Mouse (Mus musculus) CH12.LX (cell line): ENCODE results near the gene Cntnap1. TPM values are rescaled to one million over a fixed set of nuclear protein-coding genes. Genes with fewer than 3 reads are reported as not detected.

ENCODE experiments used
- DNase-seq: peaks from one replicate; pipeline ENCODE4 v3.0.0-alpha.2; 2013; ENCODE audit errors: extremely low read depth
- H3K27ac ChIP-seq: 2 replicates; pipeline ENCODE4 v1.5.1; 2012; ENCODE audit warnings: low read depth, mild to moderate bottlenecking, control low read depth, moderate library complexity; ENCODE audit not compliant: insufficient read depth
- H3K27me3 ChIP-seq: replicated peaks from 2 replicates; pipeline ENCODE3; 2012; ENCODE audit warnings: inconsistent platforms
- H3K36me3 ChIP-seq, 2 experiments: replicated peaks in 1 of 2; 2 replicates each; pipeline versions ENCODE3 to v1.6.1; 2012; ENCODE audit warnings: inconsistent platforms in 1 of 2, low read length in 1 of 2, mild to moderate bottlenecking in 1 of 2, mixed read lengths in 1 of 2, moderate library complexity in 1 of 2; ENCODE audit not compliant: control insufficient read depth in 1 of 2, insufficient read depth in 1 of 2
- H3K4me1 ChIP-seq, 2 experiments: 2 replicates each; pipeline ENCODE4 v1.6.1; 2012; ENCODE audit warnings: inconsistent platforms in 1 of 2, moderate library complexity in 1 of 2; ENCODE audit not compliant: insufficient read depth in 2 of 2, control insufficient read depth in 1 of 2
- H3K4me2 ChIP-seq: 2 replicates; pipeline ENCODE4 v1.6.1; 2012; ENCODE audit warnings: low read depth, mild to moderate bottlenecking, control low read depth; ENCODE audit not compliant: poor library complexity, insufficient read depth, severe bottlenecking
- H3K4me3 ChIP-seq, 3 experiments: fragments of 150-350 bp in 1 of 3; sonication (generic) in 1 of 3; replicated peaks in 1 of 3; 2 replicates each; pipeline versions ENCODE3 to v1.5.1; 2011 to 2012; ENCODE audit warnings: low read depth in 2 of 3, low read length in 2 of 3, mild to moderate bottlenecking in 2 of 3, moderate library complexity in 2 of 3, control low read depth in 1 of 3, improper control_type of control experiment in 1 of 3, inconsistent platforms in 1 of 3, mixed read lengths in 1 of 3; ENCODE audit not compliant: poor library complexity in 1 of 3
- H3K79me2 ChIP-seq: replicated peaks from 2 replicates; pipeline ENCODE4 v1.6.1; 2012; ENCODE audit warnings: mild to moderate bottlenecking, moderate library complexity; ENCODE audit not compliant: control insufficient read depth, poor library complexity, insufficient read depth, severe bottlenecking; ENCODE audit errors: extremely low read depth
- H3K9ac ChIP-seq: 2 replicates; pipeline ENCODE4 v1.6.1; 2012; ENCODE audit warnings: low read depth, mild to moderate bottlenecking, control low read depth, moderate library complexity; ENCODE audit not compliant: insufficient read depth
- H3K9me3 ChIP-seq: replicated peaks from 2 replicates; pipeline ENCODE3; 2012; ENCODE audit warnings: low read length, inconsistent platforms, mixed read lengths
- BHLHE40 ChIP-seq: IDR thresholded peaks from 2 replicates; pipeline ENCODE4 v1.6.1; 2011; ENCODE audit warnings: mild to moderate bottlenecking, low read depth, low read length, improper control_type of control experiment
- CHD2 ChIP-seq: IDR thresholded peaks from 2 replicates; pipeline ENCODE4 v1.6.1; 2011; ENCODE audit warnings: low read length, improper control_type of control experiment
- CTCF ChIP-seq, 2 experiments: IDR thresholded peaks in 1 of 2; conservative IDR thresholded peaks in 1 of 2; 2 replicates each; pipeline ENCODE4 v1.5.1; 2011 to 2012; ENCODE audit warnings: low read depth in 2 of 2, low read length in 2 of 2, improper control_type of control experiment in 1 of 2, inconsistent platforms in 1 of 2, mild to moderate bottlenecking in 1 of 2, moderate library complexity in 1 of 2
- ELF1 ChIP-seq: IDR thresholded peaks from 2 replicates; pipeline ENCODE4 v1.6.1; 2014; ENCODE audit warnings: low read depth, mild to moderate bottlenecking, inconsistent platforms, low read length, improper control_type of control experiment
- ETS1 ChIP-seq: conservative IDR thresholded peaks from 2 replicates; pipeline ENCODE4 v1.6.1; 2012; ENCODE audit warnings: low read depth, mild to moderate bottlenecking, inconsistent platforms, low read length, improper control_type of control experiment, moderate library complexity
- HCFC1 ChIP-seq: IDR thresholded peaks from 2 replicates; pipeline ENCODE4 v1.6.1; 2012; ENCODE audit warnings: low read depth, mild to moderate bottlenecking, inconsistent platforms, low read length, improper control_type of control experiment
- IRF4 ChIP-seq: IDR thresholded peaks from 2 replicates; pipeline ENCODE4 v1.6.1; 2014; ENCODE audit warnings: low read depth, mild to moderate bottlenecking, inconsistent platforms, low read length, improper control_type of control experiment
- JUN ChIP-seq: IDR thresholded peaks from 2 replicates; pipeline ENCODE4 v1.6.1; 2011; ENCODE audit warnings: low read depth, mild to moderate bottlenecking, low read length, improper control_type of control experiment, moderate library complexity; ENCODE audit not compliant: insufficient read depth
- JUND ChIP-seq: conservative IDR thresholded peaks from 2 replicates; pipeline ENCODE4 v1.6.1; 2011; ENCODE audit warnings: low read depth, low read length, improper control_type of control experiment
- KAT2A ChIP-seq: IDR thresholded peaks from 2 replicates; pipeline ENCODE4 v1.6.1; 2012; ENCODE audit warnings: low read length, improper control_type of control experiment, inconsistent platforms; ENCODE audit not compliant: insufficient replicate concordance
- MAFK ChIP-seq: IDR thresholded peaks from 2 replicates; pipeline ENCODE4 v1.6.1; 2011; ENCODE audit warnings: low read length, improper control_type of control experiment; ENCODE audit not compliant: insufficient replicate concordance
- MAZ ChIP-seq: IDR thresholded peaks from 2 replicates; pipeline ENCODE4 v1.6.1; 2012; ENCODE audit warnings: low read depth, mild to moderate bottlenecking, inconsistent platforms, low read length, improper control_type of control experiment, moderate library complexity
- MEF2A ChIP-seq: IDR thresholded peaks from 2 replicates; pipeline ENCODE4 v1.6.1; 2014; ENCODE audit warnings: low read depth, mild to moderate bottlenecking, inconsistent platforms, low read length, improper control_type of control experiment, borderline replicate concordance
- MYC ChIP-seq: IDR thresholded peaks from 2 replicates; pipeline ENCODE4 v1.6.1; 2011; ENCODE audit warnings: low read depth, mild to moderate bottlenecking, improper control_type of control experiment, low read length
- NRF1 ChIP-seq: IDR thresholded peaks from 2 replicates; pipeline ENCODE4 v1.6.1; 2014; ENCODE audit warnings: low read depth, mild to moderate bottlenecking, inconsistent platforms, low read length, improper control_type of control experiment, moderate library complexity
- PAX5 ChIP-seq: IDR thresholded peaks from 2 replicates; pipeline ENCODE4 v1.6.1; 2012; ENCODE audit warnings: low read length, inconsistent platforms, mixed read lengths
- POLR2A ChIP-seq: IDR thresholded peaks from 2 replicates; pipeline ENCODE4 v1.6.1; 2011; ENCODE audit warnings: low read depth, mild to moderate bottlenecking, improper control_type of control experiment, low read length
- RAD21 ChIP-seq: IDR thresholded peaks from 2 replicates; pipeline ENCODE4 v1.6.1; 2011; ENCODE audit warnings: low read depth, mild to moderate bottlenecking, low read length, improper control_type of control experiment, moderate library complexity
- RCOR1 ChIP-seq: conservative IDR thresholded peaks from 2 replicates; pipeline ENCODE4 v1.6.1; 2012; ENCODE audit warnings: low read depth, mild to moderate bottlenecking, inconsistent platforms, low read length, improper control_type of control experiment
- SIN3A ChIP-seq: IDR thresholded peaks from 2 replicates; pipeline ENCODE4 v1.6.1; 2012; ENCODE audit warnings: low read length, improper control_type of control experiment, inconsistent platforms
- SMC3 ChIP-seq: IDR thresholded peaks from 2 replicates; pipeline ENCODE4 v1.6.1; 2011; ENCODE audit warnings: low read depth, low read length, improper control_type of control experiment
- TBP ChIP-seq: conservative IDR thresholded peaks from 2 replicates; pipeline ENCODE4 v1.6.1; 2011; ENCODE audit warnings: low read depth, low read length, improper control_type of control experiment
- UBTF ChIP-seq: IDR thresholded peaks from 2 replicates; pipeline ENCODE4 v1.6.1; 2012; ENCODE audit warnings: low read depth, mild to moderate bottlenecking, inconsistent platforms, low read length, improper control_type of control experiment, moderate library complexity
- USF1 ChIP-seq: IDR thresholded peaks from 2 replicates; pipeline ENCODE4 v1.6.1; 2014; ENCODE audit warnings: low read depth, mild to moderate bottlenecking, inconsistent platforms, low read length, improper control_type of control experiment
- USF2 ChIP-seq: conservative IDR thresholded peaks from 2 replicates; pipeline ENCODE4 v1.6.1; 2011; ENCODE audit warnings: low read depth, low read length, improper control_type of control experiment
- dilution Hi-C: fragments of 300-500 bp; cut with MboI; formaldehyde crosslinking; loops from 2 replicates; pipeline ENCODE4 v1.14.3; 2020; ENCODE audit warnings: low sequenced_read_pairs; ENCODE audit not compliant: extremely low pct_unique_long_range_greater_than_20kb, extremely low pct_ligation_motif_present
- in situ Hi-C: fragments of 300-500 bp; cut with MboI; formaldehyde crosslinking; loops from 3 replicates; pipeline ENCODE4 v1.14.3; 2019; ENCODE audit warnings: low sequenced_read_pairs, low pct_ligation_motif_present, low pct_unique_long_range_greater_than_20kb, mixed read lengths
- polyA plus RNA-seq: library from polyadenylated mRNA; unstranded; fragments of >175 nt; gene quantifications from 2 replicates; pipeline ENCODE4 v1.2.1, GENCODE M21; 2012; ENCODE audit warnings: low read depth; ENCODE audit not compliant: insufficient read length
- total RNA-seq, 2 experiments: library from RNA; depleted of rRNA; stranded (reverse); fragments of 300-350 nt in 1 of 2; fragments of >200 nt in 1 of 2; gene quantifications; 2 replicates each; pipeline ENCODE4 v1.2.3; 2012 to 2014

The Cntnap1 gene
- total and polyA plus RNA-seq, 3 experiments: 4.4 to 19.5 (median 15.6) TPM

DNA sequence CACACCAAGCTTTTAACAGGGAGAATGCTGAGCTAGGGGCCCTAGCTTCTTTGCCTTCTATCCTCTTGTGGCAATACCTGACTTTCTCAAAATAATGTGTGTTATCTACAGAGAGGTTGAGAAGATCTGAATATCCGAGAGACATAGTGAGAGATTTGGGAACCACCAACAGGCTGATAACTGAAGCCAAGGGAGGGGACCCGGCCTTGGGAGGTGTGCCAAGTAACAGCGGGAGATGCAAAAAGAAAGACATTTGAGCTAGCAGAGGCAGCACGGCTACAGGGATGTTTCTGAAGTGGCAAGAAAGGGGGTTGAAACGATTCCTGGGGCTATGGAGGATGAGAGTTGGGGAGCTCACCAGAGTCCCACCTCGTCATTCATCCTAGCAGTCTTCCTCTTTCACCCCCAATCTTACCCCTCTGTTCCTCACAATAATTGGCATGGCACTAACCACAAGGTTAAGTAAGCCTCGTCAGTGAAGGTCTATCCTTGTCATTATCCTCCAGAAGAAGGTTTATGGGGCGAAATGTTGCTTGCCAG is 59.1 kb downstream of the Cntnap1 start:
- H3K27ac ChIP-seq: no peak overlapping the region
- DNase-seq: no peak
- H3K4me1 ChIP-seq: peaks cover 6 to 32% of the 10 kb centered on the region in 2 experiments

DNA sequence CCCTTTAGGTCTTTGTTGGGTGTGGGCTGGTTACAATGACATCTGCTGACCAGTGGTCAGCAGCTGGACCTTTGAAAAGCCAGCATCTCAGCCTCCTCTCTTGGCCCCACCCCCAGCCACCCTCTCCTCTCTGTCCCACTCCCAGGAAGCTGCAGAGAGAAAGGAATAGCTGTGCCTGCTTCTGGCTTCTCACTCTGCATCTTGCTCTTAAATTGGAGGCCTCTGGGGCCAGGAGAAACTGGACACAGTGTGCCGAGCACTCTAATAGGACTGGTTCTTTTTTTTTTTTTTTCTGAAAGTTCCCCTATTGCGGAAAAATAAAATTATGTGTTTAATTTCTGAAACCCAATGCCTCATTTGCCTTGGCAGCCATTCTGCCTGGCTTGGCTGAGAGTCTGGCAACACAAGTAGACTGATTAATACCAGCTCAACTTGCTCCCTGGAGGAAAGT is 59.8 kb downstream of the Cntnap1 start:
- dilution Hi-C loops (no loop called here), in situ Hi-C loops (no loop called here)
- H3K36me3 ChIP-seq: no peaks in the 10 kb centered on the region
- no peak overlapping the region for H3K9ac ChIP-seq
- TF ChIP-seq MAFK: no peak
- TF ChIP-seq ELF1: no peak
- DNase-seq: no peak
- peaks cover 2% of the 10 kb centered on the region for H3K9me3 ChIP-seq
- no peak overlapping the region for H3K4me2 ChIP-seq
- H3K27me3 ChIP-seq: peaks cover 30% of the 10 kb centered on the region
- H3K4me3 ChIP-seq: no peak overlapping the region
- H3K27ac ChIP-seq: no peak overlapping the region
- H3K4me1 ChIP-seq: peaks cover 6 to 26% of the 10 kb centered on the region in 2 experiments
- no peaks in the 10 kb centered on the region for H3K79me2 ChIP-seq

More for the DNA sequence above, 59.1 kb downstream of the Cntnap1 start:
- TF ChIP-seq RCOR1 (no peak), RAD21 (no peak), JUND (no peak), SIN3A (no peak), MYC (no peak), PAX5 (no peak), BHLHE40 (no peak), IRF4 (no peak), MEF2A (no peak), POLR2A (no peak), USF1 (no peak), CTCF (conservative IDR thresholded peaks at IDR 0.05 in 1 of 2, IDR thresholded peaks at IDR 0.05 in 1 of 2; ENCODE audit: low read depth in 2 of 2, low read length in 2 of 2) (no peak), MAFK (no peak)
- Histone ChIP-seq H3K9ac (no peak overlapping the region), H3K9me3 (peaks cover 2% of the 10 kb centered on the region), H3K27me3 (peaks cover 30% of the 10 kb centered on the region), H3K4me2 (no peak overlapping the region), H3K4me3 (no peak overlapping the region), H3K79me2 (peaks cover 4% of the 10 kb centered on the region; the same call in 1 of the 2 replicates), H3K36me3 (no peaks in the 10 kb centered on the region)
- in situ Hi-C loops (no loop called here), dilution Hi-C loops (no loop called here)

DNA sequence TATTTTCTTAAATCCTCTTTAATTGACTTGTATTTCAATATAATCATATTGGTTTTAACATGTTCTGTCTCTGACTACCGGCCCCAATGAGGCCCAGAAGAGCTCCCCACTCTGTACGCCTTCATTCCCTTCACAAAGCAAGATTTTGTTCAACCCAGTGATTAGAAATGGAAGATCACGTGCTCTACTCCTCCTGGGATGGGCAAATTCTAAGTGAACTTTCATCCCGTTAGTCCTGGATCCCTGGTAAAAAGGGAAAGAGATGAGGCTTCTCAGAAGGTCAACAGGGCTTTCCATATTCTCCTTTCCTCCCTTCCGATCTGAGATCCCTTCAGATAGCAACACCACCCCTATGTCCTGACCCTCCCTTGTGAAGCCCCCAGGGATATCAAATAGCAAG is 60.2 kb downstream of the Cntnap1 start:
- no peak for DNase-seq
- Histone ChIP-seq H3K36me3 (no peaks in the 10 kb centered on the region), H3K9ac (no peak overlapping the region), H3K4me3 (no peak overlapping the region), H3K4me1 (peaks cover 3 to 21% of the 10 kb centered on the region in 2 experiments; a peak in 2 of 4 replicates), H3K27ac (no peak overlapping the region), H3K4me2 (no peak overlapping the region), H3K9me3 (peaks cover 2% of the 10 kb centered on the region), H3K79me2 (no peaks in the 10 kb centered on the region), H3K27me3 (peaks cover 30% of the 10 kb centered on the region)
- TF ChIP-seq SIN3A (no peak), CHD2 (no peak), USF1 (no peak), NRF1 (no peak), RCOR1 (no peak), ETS1 (no peak), UBTF (no peak), MAZ (no peak), KAT2A (no peak), JUN (no peak), USF2 (no peak), TBP (no peak), SMC3 (no peak), IRF4 (no peak), HCFC1 (no peak), MYC (no peak)
- in situ Hi-C loops (no loop called here), dilution Hi-C loops (no loop called here)
